Mouse (Mus musculus) ovary, postnatal 36 days (tissue): ENCODE data around the gene Olfr716.
"Not testable (repeated sequence)": the region's sequence is repeated elsewhere in the genome, so short reads cannot be mapped to it uniquely, and the experiment has no call there.

Experiments
- DNase-seq: peaks from one replicate; pipeline ENCODE4 v3.0.0; 2022; ENCODE audit warnings: low spot score, mixed read lengths

Gene Olfr716

GRCm38 (mm10) chr7:107138027-107138426 lies at the start of gene Olfr716:
Gene Olfr716, plus strand, starts transcription at chr7:107138327.
- not testable (repeated sequence) for DNase-seq

- DNase-seq = no peak
Observed at GRCm38 (mm10) chr7:107092920-107093319, 45.2 kb upstream of the Olfr716 start, which contains the start of gene Olfr17. Gene Olfr17, plus strand, starts transcription at chr7:107093220.

- DNase-seq = not testable (repeated sequence)
Observed at GRCm38 (mm10) chr7:107110269-107110668, 27.9 kb upstream of the Olfr716 start, which contains the start of gene Olfr715b. Gene Olfr715b, minus strand, starts transcription at chr7:107110369.

- DNase-seq = not testable (repeated sequence)
Observed at GRCm38 (mm10) chr7:107130983-107131382, 7.1 kb upstream of the Olfr716 start, which contains the start of gene Olfr715. Gene Olfr715, minus strand, starts transcription at chr7:107131083.

GRCm38 (mm10) chr7:107166690-107167089 lies 28.6 kb downstream of the Olfr716 start, which contains the start of gene Nlrp14:
Gene Nlrp14, plus strand, starts transcription at chr7:107166990.
- DNase-seq = no peak

- DNase-seq = no peak
Observed at GRCm38 (mm10) chr7:107180406-107180805, 42.3 kb downstream of the Olfr716 start.
